Mouse (Mus musculus) inflammation-experienced regulatory T-cells, adult 16 weeks (primary cell): Measurements from ENCODE around the gene Dpp8. TPM values are rescaled to one million over a fixed set of nuclear protein-coding genes. Genes with fewer than 3 reads are reported as not detected.

ENCODE experiments used
- polyA plus RNA-seq: library from polyadenylated mRNA; unstranded; fragments of 100-300 nt; shearing (Covaris generic); gene quantifications from one replicate; pipeline ENCODE4 v1.2.1, GENCODE M21; 2017

Gene Dpp8
- 49.5 TPM for polyA plus RNA-seq

GRCm38 (mm10) chr9:65032269-65033108 lies at the start of gene Dpp8:
TSS of gene Dpp8 (plus strand) at chr9:65032414.

GRCm38 (mm10) chr9:65020991-65021886 lies 11.0 kb upstream of the Dpp8 start, which contains the start of gene Hacd3:
TSS of gene Hacd3 (minus strand) at chr9:65021693.

DNA sequence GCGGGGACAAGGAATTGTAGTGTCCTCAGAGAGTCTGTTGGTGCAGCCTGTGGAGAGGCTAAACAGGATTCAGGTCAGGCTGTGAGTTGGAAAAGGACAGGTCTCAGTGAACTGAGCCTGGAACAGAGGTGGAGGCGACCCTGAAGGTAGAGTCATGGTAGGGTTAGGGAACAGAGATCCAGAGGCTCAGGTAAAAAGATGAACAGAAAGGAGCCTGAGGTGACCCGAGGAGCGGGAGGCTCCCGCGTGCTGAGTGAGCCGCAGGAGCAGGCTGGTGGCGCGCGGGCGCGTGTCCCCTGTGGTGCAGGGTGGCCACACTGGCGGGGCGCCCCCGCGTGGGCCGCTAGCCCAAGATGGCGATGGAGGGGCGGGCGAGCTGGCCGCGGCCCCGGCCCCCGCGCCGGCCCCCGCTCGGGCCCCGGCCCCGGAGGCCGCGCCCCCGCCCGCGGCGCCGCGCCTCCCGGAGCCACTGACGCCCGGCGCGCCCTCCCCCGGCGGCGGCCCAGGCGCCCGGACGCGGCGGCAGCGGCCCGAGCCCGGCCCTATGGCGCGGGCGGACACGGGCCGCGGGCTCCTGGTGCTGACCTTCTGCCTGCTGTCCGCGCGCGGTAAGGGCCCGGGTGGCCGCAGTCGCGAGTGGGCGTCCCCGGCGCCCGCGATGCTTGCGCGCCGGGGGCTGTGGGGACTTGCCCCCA lies 68.9 kb downstream of the Dpp8 start, which contains the start of gene Igdcc4:
Igdcc4 (plus strand) TSS at position 496 of the 695 bp plus-strand sequence.

Other genes with a start within 250 kb of the Dpp8 start
- gene Dennd4a, start 221.1 kb upstream of the Dpp8 start, polyA plus RNA-seq = 32.6 TPM
- not detected for gene Slc24a1, start 80.8 kb upstream of the Dpp8 start, polyA plus RNA-seq
- gene Ints14, start 71.5 kb upstream of the Dpp8 start, polyA plus RNA-seq = 53.2 TPM
- gene Hacd3, start 10.7 kb upstream of the Dpp8 start, polyA plus RNA-seq = 236 TPM
- 0.20 TPM for gene Igdcc4, start 69.1 kb downstream of the Dpp8 start, polyA plus RNA-seq
- not detected for gene Igdcc3, start 108.8 kb downstream of the Dpp8 start, polyA plus RNA-seq
- 11.8 TPM for gene Parp16, start 162.9 kb downstream of the Dpp8 start, polyA plus RNA-seq
- gene Cilp, start 232.8 kb downstream of the Dpp8 start, polyA plus RNA-seq = not detected